Mouse (Mus musculus): ENCODE measurements around the gene Ptgfr. TPM values are rescaled to one million over a fixed set of nuclear protein-coding genes. Genes with fewer than 3 reads are reported as not detected.

Ptgfr gene
- polyA plus RNA-seq, 1 experiment from 2014 or later: 13.1 TPM

Other genes starting within 250 kb of the Ptgfr start
- gene Ifi44, start 87.7 kb downstream of the Ptgfr start, polyA plus RNA-seq (2015; fragmentation: Nextera tagmentation; extraction: Ambion mirVana): 1.00 and 2.0 TPM in 2 replicates
- 0.12 and 0.16 TPM in 2 replicates for gene Ifi44l, start 74.7 kb downstream of the Ptgfr start, polyA plus RNA-seq (2015; fragmentation: Nextera tagmentation; extraction: Ambion mirVana)

Data from embryonic facial prominence, embryonic 15.5 days (tissue).